Mouse (Mus musculus) olfactory bulb, adult 2 months (tissue): ENCODE results near the gene Atp5c1.

Experiments used
- CTCF ChIP-seq: fragments of 200-500 bp; IDR thresholded peaks from 2 replicates; pipeline ENCODE4 v1.5.1; 2012; ENCODE audit warnings: low read depth, mild to moderate bottlenecking, low read length, moderate library complexity; ENCODE audit not compliant: insufficient read depth
- POLR2A ChIP-seq: fragments of 200-500 bp; IDR thresholded peaks from 2 replicates; pipeline ENCODE4 v1.6.1; 2012; ENCODE audit warnings: mild to moderate bottlenecking, low read depth, low read length, moderate library complexity; ENCODE audit not compliant: insufficient read depth

DNA sequence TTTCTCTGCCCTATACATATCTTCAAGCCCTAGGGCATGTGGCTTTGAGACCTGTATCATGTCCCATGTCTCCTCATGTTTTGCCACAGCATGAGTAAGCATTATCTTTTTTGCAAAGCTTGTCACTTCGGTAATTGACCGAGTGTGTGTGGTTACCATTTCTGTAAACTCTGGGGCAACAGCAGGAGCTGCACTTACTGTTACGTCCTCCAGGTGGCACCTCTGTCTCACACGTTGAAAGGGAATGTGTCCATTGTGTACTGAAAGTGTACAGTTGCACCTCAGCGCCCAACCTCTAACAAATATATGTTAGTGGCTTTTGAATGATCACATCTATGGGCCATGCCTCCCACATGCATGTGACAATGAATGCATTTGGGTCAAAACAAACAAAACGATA lies 20.9 kb upstream of the Atp5c1 start:
- TF ChIP-seq CTCF (no peak), POLR2A (no peak)
